In genomic region chr2:172348297-172348950, GRCm38 (mm10) we compare ENCODE assay signal across 8 mouse cellular contexts. TPM values are rescaled to one million over a fixed set of nuclear protein-coding genes. Genes with fewer than 3 reads are reported as not detected.
DNase-seq lines count a peak whose midpoint lies in the region; ATAC-seq lines count a peak whose summit lies in the region.

No protein-coding gene starts in this region.

- no peak for DNase-seq in midbrain, embryonic 10.5 days (ENCODE audit: low spot score)
- no peak for DNase-seq in testis, postnatal 10 days (ENCODE audit: low spot score)
- no peak for DNase-seq in adrenal gland, adult (ENCODE audit: inconsistent age in 2 of 2, low spot score in 1 of 2)

- H3K4me1 ChIP-seq in midbrain, embryonic 10.5 days, result peaks cover 72% of the 10 kb centered on the region
- peaks cover 6% of the 10 kb centered on the region; the same call in 1 of the 2 replicates for H3K4me1 ChIP-seq in midbrain, embryonic 16.5 days (ENCODE audit: control insufficient read depth, insufficient read depth, low read length)
- peaks cover 11% of the 10 kb centered on the region for H3K4me1 ChIP-seq in heart, embryonic 16.5 days (ENCODE audit: control insufficient read depth, insufficient read depth, low read length)
- H3K4me1 ChIP-seq in liver, embryonic 15.5 days (replicated peaks), result peaks cover 70% of the 10 kb centered on the region
- H3K4me1 ChIP-seq in stomach, embryonic 15.5 days, result peaks cover 23% of the 10 kb centered on the region

- no peak overlapping the region for H3K9ac ChIP-seq in midbrain, embryonic 16.5 days (ENCODE audit: low read depth, low read length)
- no peak overlapping the region for H3K9ac ChIP-seq in heart, embryonic 16.5 days (ENCODE audit: low read length)
- peak overlapping the region; percentile 97 for H3K9ac ChIP-seq in liver, embryonic 15.5 days
- no peak overlapping the region for H3K9ac ChIP-seq in stomach, embryonic 15.5 days

- no peak for ATAC-seq in midbrain, embryonic 16.5 days
- no peak for ATAC-seq in heart, embryonic 16.5 days (replicated peaks; ENCODE audit: extremely low read depth, insufficient read depth, low FRiP score)
- ATAC-seq in liver, embryonic 15.5 days (ENCODE audit: insufficient read depth), result peak; percentile 74
- peak; percentile 58; the same call in 1 of the 2 replicates for ATAC-seq in stomach, embryonic 15.5 days (ENCODE audit: insufficient read depth, low FRiP score, low read depth)
- no peak for ATAC-seq in megakaryocyte, adult 5-6 weeks (ENCODE audit: poor library complexity, severe bottlenecking)

- WGBS in midbrain, embryonic 10.5 days, result 56% methylated on average over 3 of the region's 3 CpGs
- WGBS in midbrain, embryonic 16.5 days, result 50% methylated on average over 3 of the region's 3 CpGs
- 36% methylated on average over 3 of the region's 3 CpGs for WGBS in heart, embryonic 16.5 days
- 10% methylated on average over 3 of the region's 3 CpGs for WGBS in liver, embryonic 15.5 days (ENCODE audit: insufficient replicate concordance)
- 26% methylated on average over 3 of the region's 3 CpGs for WGBS in stomach, embryonic 15.5 days

- no peaks in the 10 kb centered on the region for H3K9me3 ChIP-seq in midbrain, embryonic 10.5 days (replicated peaks)
- H3K9me3 ChIP-seq in midbrain, embryonic 16.5 days (replicated peaks; ENCODE audit: control insufficient read depth, low read length, poor library complexity, severe bottlenecking), result no peaks in the 10 kb centered on the region
- H3K9me3 ChIP-seq in heart, embryonic 16.5 days (replicated peaks; ENCODE audit: control insufficient read depth, low read length), result no peaks in the 10 kb centered on the region; the same call in 1 of the 2 replicates
- H3K9me3 ChIP-seq in liver, embryonic 15.5 days (replicated peaks), result no peaks in the 10 kb centered on the region
- H3K9me3 ChIP-seq in stomach, embryonic 15.5 days, result no peaks in the 10 kb centered on the region

- no peak overlapping the region for H3K4me2 ChIP-seq in midbrain, embryonic 16.5 days (ENCODE audit: low read length)
- no peak overlapping the region for H3K4me2 ChIP-seq in heart, embryonic 16.5 days (ENCODE audit: low read depth, low read length)
- peak overlapping the region; percentile 71 for H3K4me2 ChIP-seq in liver, embryonic 15.5 days
- 0 out of 2 replicates have a peak overlapping the region, but pooled peaks have one; percentile 20 for H3K4me2 ChIP-seq in stomach, embryonic 15.5 days

- no peak overlapping the region for H3K4me3 ChIP-seq in midbrain, embryonic 10.5 days
- no peak overlapping the region for H3K4me3 ChIP-seq in midbrain, embryonic 16.5 days (ENCODE audit: low read depth, low read length)
- no peak overlapping the region for H3K4me3 ChIP-seq in heart, embryonic 16.5 days (ENCODE audit: low read length)
- H3K4me3 ChIP-seq in liver, embryonic 15.5 days (replicated peaks), result peak overlapping the region; percentile 98
- H3K4me3 ChIP-seq in stomach, embryonic 15.5 days (replicated peaks), result no peak overlapping the region

- H3K36me3 ChIP-seq in midbrain, embryonic 10.5 days, result peaks cover 10% of the 10 kb centered on the region
- H3K36me3 ChIP-seq in midbrain, embryonic 16.5 days (ENCODE audit: control insufficient read depth, insufficient read depth, low read length), result no peaks in the 10 kb centered on the region
- 0 out of 2 replicates have a peak, but pooled peaks cover 5% of the 10 kb centered on the region for H3K36me3 ChIP-seq in heart, embryonic 16.5 days (ENCODE audit: control insufficient read depth, insufficient read depth)
- H3K36me3 ChIP-seq in liver, embryonic 15.5 days (replicated peaks), result peaks cover 50% of the 10 kb centered on the region
- no peaks in the 10 kb centered on the region for H3K36me3 ChIP-seq in stomach, embryonic 15.5 days

- H3K27me3 ChIP-seq in midbrain, embryonic 10.5 days (ENCODE audit: low read depth, poor library complexity, severe bottlenecking), result peaks cover 7% of the 10 kb centered on the region
- no peaks in the 10 kb centered on the region for H3K27me3 ChIP-seq in midbrain, embryonic 16.5 days (ENCODE audit: control insufficient read depth, insufficient read depth, low read depth, low read length)
- H3K27me3 ChIP-seq in heart, embryonic 16.5 days (ENCODE audit: control insufficient read depth, insufficient read depth, low read length), result no peaks in the 10 kb centered on the region
- H3K27me3 ChIP-seq in liver, embryonic 15.5 days, result no peaks in the 10 kb centered on the region
- no peaks in the 10 kb centered on the region for H3K27me3 ChIP-seq in stomach, embryonic 15.5 days (replicated peaks)

- peak overlapping the region; percentile 74 for H3K27ac ChIP-seq in midbrain, embryonic 10.5 days (replicated peaks)
- no peak overlapping the region for H3K27ac ChIP-seq in midbrain, embryonic 16.5 days (ENCODE audit: low read length)
- 0 out of 2 replicates have a peak overlapping the region, but pooled peaks have one; percentile 21 for H3K27ac ChIP-seq in heart, embryonic 16.5 days (ENCODE audit: low read length)
- H3K27ac ChIP-seq in liver, embryonic 15.5 days (replicated peaks), result peak overlapping the region; percentile 92
- peak overlapping the region; percentile 65; the same call in 1 of the 2 replicates for H3K27ac ChIP-seq in stomach, embryonic 15.5 days

RNA-seq across cellular contexts. Expression of gene Fam210b, which starts 3.1 kb away (rescaled TPM):
- 24.3 and 33.1 TPM in 2 replicates for polyA plus RNA-seq in midbrain, embryonic 10.5 days (2016; fragmentation: Nextera tagmentation; extraction: Ambion mirVana)
- 21.2 and 24.0 TPM in 2 replicates for polyA plus RNA-seq in midbrain, embryonic 16.5 days (2015; fragmentation: Nextera tagmentation; extraction: Ambion mirVana)
- 13.3 and 15.0 TPM in 2 replicates for polyA plus RNA-seq in heart, embryonic 16.5 days (2015; fragmentation: Nextera tagmentation; extraction: Ambion mirVana)
- polyA plus RNA-seq in liver, embryonic 15.5 days (2015; fragmentation: Nextera tagmentation; extraction: Ambion mirVana), result 136 and 142 TPM in 2 replicates
- 18.3 and 23.0 TPM in 2 replicates for polyA plus RNA-seq in stomach, embryonic 15.5 days (2015; fragmentation: Nextera tagmentation; extraction: Ambion mirVana)
- 3.4 TPM in 2 replicates for total RNA-seq in megakaryocyte, adult 5-6 weeks (2015)
- total RNA-seq in megakaryocyte, adult 5-6 weeks (2017), result 1.5 and 2.3 TPM in 2 replicates

RNA-seq across cellular contexts. Expression of gene Aurka, which starts 21.9 kb away (rescaled TPM):
- polyA plus RNA-seq in midbrain, embryonic 10.5 days (2016; fragmentation: Nextera tagmentation; extraction: Ambion mirVana), result 196 and 221 TPM in 2 replicates
- 10.4 and 12.5 TPM in 2 replicates for polyA plus RNA-seq in midbrain, embryonic 16.5 days (2015; fragmentation: Nextera tagmentation; extraction: Ambion mirVana)
- 88.1 and 92.4 TPM in 2 replicates for polyA plus RNA-seq in heart, embryonic 16.5 days (2015; fragmentation: Nextera tagmentation; extraction: Ambion mirVana)
- 129 and 132 TPM in 2 replicates for polyA plus RNA-seq in liver, embryonic 15.5 days (2015; fragmentation: Nextera tagmentation; extraction: Ambion mirVana)
- 91.0 and 95.0 TPM in 2 replicates for polyA plus RNA-seq in stomach, embryonic 15.5 days (2015; fragmentation: Nextera tagmentation; extraction: Ambion mirVana)
- 46.6 and 51.4 TPM in 2 replicates for total RNA-seq in megakaryocyte, adult 5-6 weeks (2015)
- total RNA-seq in megakaryocyte, adult 5-6 weeks (2017), result 79.4 and 81.0 TPM in 2 replicates

RNA-seq across cellular contexts. Expression of gene Cstf1, which starts 22.1 kb away (rescaled TPM):
- 51.0 and 58.0 TPM in 2 replicates for polyA plus RNA-seq in midbrain, embryonic 10.5 days (2016; fragmentation: Nextera tagmentation; extraction: Ambion mirVana)
- 23.4 and 25.2 TPM in 2 replicates for polyA plus RNA-seq in midbrain, embryonic 16.5 days (2015; fragmentation: Nextera tagmentation; extraction: Ambion mirVana)
- polyA plus RNA-seq in heart, embryonic 16.5 days (2015; fragmentation: Nextera tagmentation; extraction: Ambion mirVana), result 24.5 and 32.2 TPM in 2 replicates
- 20.7 and 20.8 TPM in 2 replicates for polyA plus RNA-seq in liver, embryonic 15.5 days (2015; fragmentation: Nextera tagmentation; extraction: Ambion mirVana)
- polyA plus RNA-seq in stomach, embryonic 15.5 days (2015; fragmentation: Nextera tagmentation; extraction: Ambion mirVana), result 34.9 and 38.8 TPM in 2 replicates
- 18.5 and 19.7 TPM in 2 replicates for total RNA-seq in megakaryocyte, adult 5-6 weeks (2015)
- 34.4 and 39.7 TPM in 2 replicates for total RNA-seq in megakaryocyte, adult 5-6 weeks (2017)

RNA-seq across cellular contexts. Expression of gene Cass4, which starts 45.2 kb away (rescaled TPM):
- 0.21 and 0.25 TPM in 2 replicates for polyA plus RNA-seq in midbrain, embryonic 10.5 days (2016; fragmentation: Nextera tagmentation; extraction: Ambion mirVana)
- polyA plus RNA-seq in midbrain, embryonic 16.5 days (2015; fragmentation: Nextera tagmentation; extraction: Ambion mirVana), result 0.11 and 0.16 TPM in 2 replicates
- 1.0 TPM in 2 replicates for polyA plus RNA-seq in heart, embryonic 16.5 days (2015; fragmentation: Nextera tagmentation; extraction: Ambion mirVana)
- polyA plus RNA-seq in liver, embryonic 15.5 days (2015; fragmentation: Nextera tagmentation; extraction: Ambion mirVana), result 0.61 and 0.63 TPM in 2 replicates
- 0.12 and 0.22 TPM in 2 replicates for polyA plus RNA-seq in stomach, embryonic 15.5 days (2015; fragmentation: Nextera tagmentation; extraction: Ambion mirVana)
- 4.0 TPM in 2 replicates for total RNA-seq in megakaryocyte, adult 5-6 weeks (2015)
- total RNA-seq in megakaryocyte, adult 5-6 weeks (2017), result 3.6 and 5.3 TPM in 2 replicates

Comparison
In these comparisons a context has a peak if more than half of its experiments do, and no peak if none do; other contexts are left out.
1. ATAC-seq: peak in liver, embryonic 15.5 days (single experiment) and stomach, embryonic 15.5 days (single experiment); none in midbrain, embryonic 16.5 days (single experiment), heart, embryonic 16.5 days (single experiment) and megakaryocyte, adult 5-6 weeks (single experiment).
2. H3K4me2 ChIP-seq: peak in liver, embryonic 15.5 days (single experiment) and stomach, embryonic 15.5 days (single experiment); none in midbrain, embryonic 16.5 days (single experiment) and heart, embryonic 16.5 days (single experiment).